Mouse (Mus musculus) hematopoietic multipotent progenitor cell, adult 10-12 weeks (in vitro differentiated cells): Measurements from ENCODE around the gene 4930564D02Rik. TPM values are rescaled to one million over a fixed set of nuclear protein-coding genes. Genes with fewer than 3 reads are reported as not detected.

Source experiments
- polyA plus RNA-seq: library from polyadenylated mRNA; stranded (reverse); fragments of >175 nt; gene quantifications from 2 replicates; pipeline ENCODE4 v1.2.3, GENCODE M21; 2012; ENCODE audit warnings: low replicate concordance

4930564D02Rik gene
- polyA plus RNA-seq: not detected in 2 replicates

GRCm38 (mm10) chr3:105066544-105066943 lies at the start of gene 4930564D02Rik:
TSS of gene 4930564D02Rik (plus strand) at chr3:105066844.

GRCm38 (mm10) chr3:105052937-105053697 lies 13.5 kb upstream of the 4930564D02Rik start, which contains the start of gene Cttnbp2nl:
TSS of gene Cttnbp2nl (minus strand) at chr3:105053146.

Other genes starting within 250 kb of the 4930564D02Rik start
- gene Mov10, start 248.3 kb upstream of the 4930564D02Rik start, polyA plus RNA-seq: 37.0 and 47.0 TPM in 2 replicates
- 6.3 and 6.4 TPM in 2 replicates for gene St7l, start 202.8 kb upstream of the 4930564D02Rik start, polyA plus RNA-seq
- gene Capza1, start 202.3 kb upstream of the 4930564D02Rik start, polyA plus RNA-seq: 19.4 and 21.4 TPM in 2 replicates
- gene Wnt2b, start 104.9 kb upstream of the 4930564D02Rik start, polyA plus RNA-seq: 0.03 TPM in 1 of 2 replicates, not detected in the other
- gene Cttnbp2nl, start 13.7 kb upstream of the 4930564D02Rik start, polyA plus RNA-seq: 1.1 and 4.1 TPM in 2 replicates